In the genomic region with DNA sequence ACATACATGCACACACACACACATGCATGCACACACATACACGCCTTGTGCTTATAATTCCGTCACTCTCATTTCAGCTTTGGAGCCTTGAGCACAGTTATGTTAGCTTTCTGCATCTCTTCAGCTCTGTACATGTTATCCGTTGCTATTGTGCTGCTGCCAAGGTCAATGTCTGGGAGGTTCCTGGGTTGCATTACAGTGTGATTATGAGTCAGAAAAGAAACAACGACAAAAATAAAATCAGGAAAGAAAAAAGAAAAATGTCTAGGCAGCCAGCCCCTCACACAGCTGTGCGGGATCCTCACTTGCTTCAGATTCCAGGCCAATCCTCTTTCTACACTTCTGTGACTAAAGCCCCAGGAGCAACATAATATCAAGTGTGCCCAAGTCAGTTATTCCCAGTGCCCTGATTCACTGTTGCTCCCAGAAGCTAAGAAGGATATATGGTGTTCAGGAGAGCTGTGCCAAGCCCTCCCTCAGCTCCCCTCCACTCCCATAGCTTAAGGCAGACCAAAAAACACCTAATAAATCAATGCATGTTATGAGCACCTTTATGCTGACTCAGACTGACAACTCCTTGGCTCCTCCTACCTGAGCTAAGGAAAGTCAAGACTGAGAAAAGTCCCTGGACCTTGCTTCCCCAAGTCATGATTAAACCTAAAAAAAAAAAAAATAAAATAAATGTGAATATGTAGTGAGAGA, we compare ENCODE assay signal across 14 mouse cellular contexts.
A peak's percentile ranks its signal among the peaks of the same experiment; 100 is the strongest.
DNase-seq lines count a peak whose midpoint lies in the region; ATAC-seq and TF ChIP-seq lines count a peak whose summit lies in the region.
"Had no signal": no experiment of that assay in that cellular context is flagged by ENCODE, and none has a peak within 500 bp of the region (broad histone marks: within the 10 kb centered on the region; RNA-seq: fewer than 3 reads in every experiment).

No protein-coding gene starts in this region.

- H3K4me2 ChIP-seq in kidney, postnatal 0 days (ENCODE audit: low read length), result no peak overlapping the region
- no peak overlapping the region for H3K4me2 ChIP-seq in intestine, embryonic 15.5 days (replicated peaks)
- H3K4me2 ChIP-seq: forebrain, embryonic 13.5 days; hindbrain, embryonic 15.5 days; midbrain, embryonic 15.5 days had no signal

- no peak overlapping the region for H3K4me3 ChIP-seq in kidney, postnatal 0 days (replicated peaks; ENCODE audit: low read depth, low read length)
- H3K4me3 ChIP-seq in intestine, embryonic 15.5 days (replicated peaks), result no peak overlapping the region
- H3K4me3 ChIP-seq: forebrain, embryonic 13.5 days; hindbrain, embryonic 15.5 days; midbrain, embryonic 15.5 days had no signal

- H3K4me1 ChIP-seq in kidney, postnatal 0 days (replicated peaks; ENCODE audit: insufficient read depth, low read length), result peaks cover 12% of the 10 kb centered on the region; the same call in 1 of the 2 replicates
- H3K4me1 ChIP-seq in intestine, embryonic 15.5 days (replicated peaks), result peaks cover 15% of the 10 kb centered on the region; the same call in 1 of the 2 replicates

- H3K27ac ChIP-seq in kidney, postnatal 0 days, result no peak overlapping the region
- H3K27ac ChIP-seq in intestine, embryonic 15.5 days, result peak overlapping the region; percentile 37; the same call in 1 of the 2 replicates
- H3K27ac ChIP-seq: forebrain, embryonic 13.5 days; hindbrain, embryonic 15.5 days; midbrain, embryonic 15.5 days had no signal

- DNase-seq in kidney, postnatal 0 days (ENCODE audit: low spot score), result peak; percentile 60
- no peak for DNase-seq in kidney, adult 11 months
- peak; percentile 33 for DNase-seq in 3134 (ENCODE audit: extremely low read depth, insufficient read length, low spot score)
- DNase-seq in Muller cell, postnatal 12 days (ENCODE audit: inconsistent ontology term), result peak; percentile 56
- no peak for DNase-seq in thymus, postnatal 14 days
- no peak for DNase-seq in layer of hippocampus, adult 9-10 months (ENCODE audit: low spot score)
- DNase-seq: cerebellum, adult 11 months; embryo, embryonic 11 days; gastrocnemius, postnatal 25 days had no signal

- TF ChIP-seq CTCF in kidney, postnatal 0 days (IDR thresholded peaks at IDR 0.05; ENCODE audit: low read depth), result no peak

- no peaks in the 10 kb centered on the region for H3K36me3 ChIP-seq in kidney, postnatal 0 days (ENCODE audit: insufficient read depth, low read length)
- H3K36me3 ChIP-seq in intestine, embryonic 15.5 days, result no peaks in the 10 kb centered on the region
- H3K36me3 ChIP-seq: hindbrain, embryonic 15.5 days; midbrain, embryonic 15.5 days had no signal

- no peaks in the 10 kb centered on the region for H3K27me3 ChIP-seq in kidney, postnatal 0 days (ENCODE audit: insufficient read depth, low read length)
- no peaks in the 10 kb centered on the region for H3K27me3 ChIP-seq in intestine, embryonic 15.5 days (replicated peaks)
- H3K27me3 ChIP-seq: forebrain, embryonic 13.5 days; hindbrain, embryonic 15.5 days; midbrain, embryonic 15.5 days had no signal

- ATAC-seq in kidney, postnatal 0 days (replicated peaks; ENCODE audit: low FRiP score, low read depth), result no peak
- peak; percentile 54 for ATAC-seq in intestine, embryonic 15.5 days
- ATAC-seq in monocyte, adult 5-6 weeks (replicated peaks; ENCODE audit: insufficient number of reproducible peaks, low FRiP score, low TSS enrichment, poor library complexity, severe bottlenecking), result no peak

- no peaks in the 10 kb centered on the region for H3K9me3 ChIP-seq in kidney, postnatal 0 days (replicated peaks; ENCODE audit: low read length)
- no peaks in the 10 kb centered on the region for H3K9me3 ChIP-seq in intestine, embryonic 15.5 days
- H3K9me3 ChIP-seq: forebrain, embryonic 13.5 days; hindbrain, embryonic 15.5 days; midbrain, embryonic 15.5 days had no signal

- 51% methylated on average over 5 of the region's 5 CpGs for WGBS in kidney, postnatal 0 days
- WGBS in intestine, embryonic 15.5 days, result 58% methylated on average over 5 of the region's 5 CpGs

- H3K9ac ChIP-seq in kidney, postnatal 0 days (ENCODE audit: low read depth, low read length), result no peak overlapping the region
- no peak overlapping the region for H3K9ac ChIP-seq in intestine, embryonic 15.5 days
- H3K9ac ChIP-seq: forebrain, embryonic 13.5 days; hindbrain, embryonic 15.5 days; midbrain, embryonic 15.5 days had no signal

Comparison
In these comparisons a context has a peak if more than half of its experiments do, and no peak if none do; other contexts are left out.
1. DNase-seq: peak in kidney, postnatal 0 days (single experiment), 3134 (single experiment) and Muller cell, postnatal 12 days (single experiment); none in kidney, adult 11 months (single experiment), thymus, postnatal 14 days (single experiment) and layer of hippocampus, adult 9-10 months (single experiment).